Comparison of ENCODE assay signal across 8 mouse cellular contexts in the genomic region with DNA sequence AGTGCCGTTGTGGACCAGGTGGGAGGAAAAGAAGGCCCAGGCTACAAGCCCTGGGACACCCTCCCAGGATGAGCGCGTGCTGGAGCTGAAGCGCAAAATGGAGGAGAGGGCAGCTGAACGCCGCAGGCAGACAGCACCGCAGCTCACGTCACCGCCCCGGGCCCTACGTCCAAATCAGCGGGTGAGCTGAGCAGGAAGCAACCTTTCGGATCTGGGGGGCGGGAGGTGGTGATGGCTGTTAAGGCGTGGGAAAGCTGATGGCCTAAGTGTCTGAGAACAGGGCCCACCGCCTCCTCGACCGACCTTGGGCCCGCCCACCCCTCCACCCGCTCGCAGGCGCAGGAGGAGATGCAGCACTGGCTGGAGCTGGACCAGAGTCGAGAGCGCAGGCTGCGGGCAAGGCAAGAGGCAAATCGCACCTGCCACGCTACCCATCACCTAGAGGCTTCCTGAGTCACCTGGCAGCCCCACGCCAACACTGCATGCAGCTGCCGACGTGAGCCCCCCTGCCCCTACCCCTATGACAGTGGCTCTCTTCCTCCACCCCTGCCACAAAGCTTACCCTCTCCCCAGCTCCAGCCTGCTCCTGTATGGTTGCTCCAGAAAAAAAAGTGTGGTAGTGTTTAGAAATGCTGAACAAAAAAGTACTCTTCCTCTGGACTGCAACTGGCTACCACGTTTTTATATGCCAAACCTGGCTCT. TPM values are rescaled to one million over a fixed set of nuclear protein-coding genes. Genes with fewer than 3 reads are reported as not detected.
DNase-seq lines count a peak whose midpoint lies in the region; ATAC-seq and TF ChIP-seq lines count a peak whose summit lies in the region.

No protein-coding gene starts in this region.

- no peaks in the 10 kb centered on the region for H3K9me3 ChIP-seq in heart, embryonic 14.5 days (ENCODE audit: control insufficient read depth, low read length)

- peak; percentile 21 for DNase-seq in urinary bladder, postnatal 14 days (ENCODE audit: low spot score)
- no peak for DNase-seq in urinary bladder, postnatal 10 days (ENCODE audit: low spot score)
- peak; percentile 14 to 24 for DNase-seq in left cerebral cortex, adult 2 months (ENCODE audit: extremely low spot score in 1 of 2, low spot score in 2 of 2)
- DNase-seq in lung, postnatal 4 days, result peak; percentile 38 to 41
- peak; percentile 44 to 55 for DNase-seq in right cerebral cortex, postnatal 10 days (ENCODE audit: low spot score in 2 of 2)

- H3K36me3 ChIP-seq in heart, embryonic 14.5 days (ENCODE audit: control insufficient read depth, insufficient read depth, low read length), result no peaks in the 10 kb centered on the region

- intact Hi-C loops in left cerebral cortex, adult 2 months (cut with DNase I), result no loop called here

- peaks cover 8% of the 10 kb centered on the region; the same call in 1 of the 2 replicates for H3K27me3 ChIP-seq in heart, embryonic 14.5 days (ENCODE audit: control insufficient read depth, insufficient read depth, low read length)

- ATAC-seq in heart, embryonic 14.5 days (ENCODE audit: insufficient number of reproducible peaks, insufficient read depth, low FRiP score, low read depth), result no peak
- no peak for ATAC-seq in inflammation-experienced regulatory T-cells, adult 6 months

- no peak for TF ChIP-seq CTCF in cortical plate, adult 2 months (IDR thresholded peaks at IDR 0.05; ENCODE audit: extremely low read depth, insufficient read depth, low read length)
- no peak for TF ChIP-seq CTCF in left cerebral cortex, adult 2 months (IDR thresholded peaks at IDR 0.05)

- H3K4me1 ChIP-seq in cortical plate, adult 2 months (ENCODE audit: control insufficient read depth, insufficient read depth, low read length), result peaks cover 8% of the 10 kb centered on the region
- H3K4me1 ChIP-seq in heart, embryonic 14.5 days (ENCODE audit: control insufficient read depth in 2 of 2, insufficient read depth in 2 of 2, low read length in 2 of 2), result peaks cover 8 to 11% of the 10 kb centered on the region in 2 experiments

- H3K27ac ChIP-seq in cortical plate, adult 2 months (ENCODE audit: insufficient read depth, low read length), result no peak overlapping the region
- no peak overlapping the region for H3K27ac ChIP-seq in heart, embryonic 14.5 days (replicated peaks in 1 of 2; ENCODE audit: control insufficient read depth in 1 of 2, insufficient read depth in 1 of 2, low read depth in 2 of 2, low read length in 2 of 2)
- H3K27ac ChIP-seq in left cerebral cortex, adult 2 months, result no peak overlapping the region; the same call in 1 of the 2 replicates

- WGBS in heart, embryonic 14.5 days, result 10% methylated on average over 30 of the region's 31 CpGs

- H3K4me3 ChIP-seq in cortical plate, adult 2 months (ENCODE audit: insufficient read depth, low read length), result peak overlapping the region; percentile 34
- peak overlapping the region; percentile 34 to 35 for H3K4me3 ChIP-seq in heart, embryonic 14.5 days (ENCODE audit: control insufficient read depth in 1 of 2, insufficient read depth in 1 of 2, low read depth in 1 of 2, low read length in 2 of 2)
- H3K4me3 ChIP-seq in left cerebral cortex, adult 2 months, result peak overlapping the region; percentile 40

- TF ChIP-seq POLR2A in cortical plate, adult 2 months (IDR thresholded peaks at IDR 0.05; ENCODE audit: extremely low read depth, insufficient read depth, low read length), result no peak

- peak overlapping the region; percentile 68 for H3K9ac ChIP-seq in heart, embryonic 14.5 days (ENCODE audit: low read length)

- peak overlapping the region; percentile 65 for H3K4me2 ChIP-seq in heart, embryonic 14.5 days (ENCODE audit: low read length)

RNA-seq across cellular contexts. Expression of gene Rnf4, which starts 9.1 kb away (rescaled TPM):
- 82.6 and 88.2 TPM in 2 replicates for polyA plus RNA-seq in cortical plate, adult 2 months (2012; rRNA removed)
- polyA plus RNA-seq in heart, embryonic 14.5 days (2014; fragmentation: Nextera tagmentation; extraction: Ambion mirVana), result 116 and 120 TPM in 2 replicates
- 10 to 100 TPM; 87.0 to 90.7 TPM for total RNA-seq in left cerebral cortex, adult 2 months (2021)
- 100 to 1,000 TPM; 104 to 122 (median 113) TPM for polyA plus RNA-seq in inflammation-experienced regulatory T-cells, adult 6 months (2017; shearing (Covaris generic))

RNA-seq across cellular contexts. Expression of gene Cfap99, which starts 38.6 kb away (rescaled TPM):
- 0.38 and 0.46 TPM in 2 replicates for polyA plus RNA-seq in cortical plate, adult 2 months (2012; rRNA removed)
- polyA plus RNA-seq in heart, embryonic 14.5 days (2014; fragmentation: Nextera tagmentation; extraction: Ambion mirVana), result 0.09 TPM in 1 of 2 replicates, not detected in the other
- 1 to 10 TPM; 1.4 to 1.5 TPM for total RNA-seq in left cerebral cortex, adult 2 months (2021)
- polyA plus RNA-seq in inflammation-experienced regulatory T-cells, adult 6 months (2017; shearing (Covaris generic)), result not detected

RNA-seq across cellular contexts. Expression of gene Zfyve28, which starts 38.8 kb away (rescaled TPM):
- polyA plus RNA-seq in cortical plate, adult 2 months (2012; rRNA removed), result 42.2 and 43.0 TPM in 2 replicates
- 0.32 and 0.42 TPM in 2 replicates for polyA plus RNA-seq in heart, embryonic 14.5 days (2014; fragmentation: Nextera tagmentation; extraction: Ambion mirVana)
- total RNA-seq in left cerebral cortex, adult 2 months (2021), result 10 to 100 TPM; 50.2 to 54.2 TPM
- polyA plus RNA-seq in inflammation-experienced regulatory T-cells, adult 6 months (2017; shearing (Covaris generic)), result 1 to 10 TPM; 1.5 to 5.6 (median 4.6) TPM

RNA-seq across cellular contexts. Expression of gene Fam193a, which starts 42.7 kb away (rescaled TPM):
- polyA plus RNA-seq in cortical plate, adult 2 months (2012; rRNA removed), result 32.7 and 42.0 TPM in 2 replicates
- 10.3 and 10.6 TPM in 2 replicates for polyA plus RNA-seq in heart, embryonic 14.5 days (2014; fragmentation: Nextera tagmentation; extraction: Ambion mirVana)
- total RNA-seq in left cerebral cortex, adult 2 months (2021), result 10 to 100 TPM; 39.0 to 43.3 TPM
- 10 to 100 TPM; 10.8 to 19.8 (median 14.9) TPM for polyA plus RNA-seq in inflammation-experienced regulatory T-cells, adult 6 months (2017; shearing (Covaris generic))
